Mouse (Mus musculus) forebrain, embryonic 16.5 days (tissue): ENCODE data around the gene Scd4. TPM values are rescaled to one million over a fixed set of nuclear protein-coding genes. Genes with fewer than 3 reads are reported as not detected.
A peak's percentile ranks its signal among the peaks of the same experiment; 100 is the strongest.

Experiments used
- ATAC-seq: fragments of 200-750 bp; cut with Nextera tagmentation; 2 replicates; pipeline ENCODE4 v1.8.0; 2017; ENCODE audit warnings: mild to moderate bottlenecking, moderate library complexity
- H3K27ac ChIP-seq: fragments of 300-500 bp; sonication (generic); 2 replicates; pipeline ENCODE4 v1.5.1; 2014; ENCODE audit warnings: low read length, control low read depth
- H3K27me3 ChIP-seq: fragments of 300-500 bp; sonication (generic); replicated peaks from 2 replicates; pipeline ENCODE4 v1.6.1; 2014; ENCODE audit warnings: low read length; ENCODE audit not compliant: control insufficient read depth, insufficient read depth
- H3K36me3 ChIP-seq: fragments of 300-500 bp; sonication (generic); 2 replicates; pipeline ENCODE4 v1.6.1; 2014; ENCODE audit not compliant: control insufficient read depth, insufficient read depth
- H3K4me1 ChIP-seq: fragments of 300-500 bp; sonication (generic); replicated peaks from 2 replicates; pipeline ENCODE4 v1.6.1; 2014; ENCODE audit warnings: low read length; ENCODE audit not compliant: control insufficient read depth, insufficient read depth
- H3K4me2 ChIP-seq: fragments of 300-500 bp; sonication (generic); 2 replicates; pipeline ENCODE4 v1.6.1; 2014; ENCODE audit warnings: mild to moderate bottlenecking, low read length, control low read depth
- H3K4me3 ChIP-seq: fragments of 300-500 bp; sonication (generic); replicated peaks from 2 replicates; pipeline ENCODE4 v1.5.1; 2014; ENCODE audit warnings: mild to moderate bottlenecking, low read length, control low read depth
- H3K9ac ChIP-seq: fragments of 300-500 bp; sonication (generic); replicated peaks from 2 replicates; pipeline ENCODE4 v1.6.1; 2014; ENCODE audit warnings: low read depth, low read length, control low read depth
- H3K9me3 ChIP-seq: fragments of 300-500 bp; sonication (generic); 2 replicates; pipeline ENCODE4 v1.6.1; 2016; ENCODE audit warnings: low read length; ENCODE audit not compliant: control insufficient read depth
- WGBS: fragments of 180-500 bp; shearing (Covaris S2); extraction: QIAGEN DNeasy Blood & Tissue Kit; methylation state at CpG from one replicate; pipeline ENCODE4 v1.1.7; 2014; 5-methylcytosine and 5-hydroxymethylcytosine counted together
- polyA plus RNA-seq: library from polyadenylated mRNA; unstranded; fragments of >200 nt; fragmentation: Nextera tagmentation; extraction: Ambion mirVana; gene quantifications from 2 replicates; pipeline ENCODE4 v1.2.1, GENCODE M21; 2015

Gene Scd4
- polyA plus RNA-seq, 1 experiment from 2014 or later: 0.16 TPM

DNA sequence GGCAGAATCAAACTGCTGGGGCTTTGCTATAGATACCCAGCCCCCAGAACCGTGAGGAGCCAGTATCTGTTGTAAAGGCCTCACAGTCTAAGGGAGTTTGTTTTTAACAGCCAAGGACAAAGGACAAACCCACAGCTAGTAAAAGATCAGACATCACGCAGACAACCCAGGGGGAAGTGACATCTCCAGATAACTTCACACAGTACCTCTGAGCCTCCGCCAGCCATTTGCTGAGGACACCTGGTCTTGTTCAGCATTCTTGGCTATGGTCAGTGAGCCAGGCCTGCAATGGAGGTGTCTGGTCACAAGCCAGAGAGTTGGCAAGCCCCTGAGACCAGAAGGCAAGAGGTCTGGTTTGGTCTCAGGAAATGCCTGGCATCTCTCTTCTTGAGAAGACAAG, 40.4 kb upstream of the Scd4 start:
- H3K4me2 ChIP-seq: peak overlapping the region; percentile 79
- peak overlapping the region; percentile 99 for H3K27ac ChIP-seq
- no peak overlapping the region for H3K4me3 ChIP-seq
- H3K4me1 ChIP-seq: peaks cover 26% of the 10 kb centered on the region
- H3K9ac ChIP-seq: no peak overlapping the region
- no peaks in the 10 kb centered on the region for H3K27me3 ChIP-seq
- H3K36me3 ChIP-seq: no peaks in the 10 kb centered on the region
- 49% methylated on average over 3 of the region's 3 CpGs for WGBS
- H3K9me3 ChIP-seq: no peaks in the 10 kb centered on the region
- ATAC-seq: no peak

DNA sequence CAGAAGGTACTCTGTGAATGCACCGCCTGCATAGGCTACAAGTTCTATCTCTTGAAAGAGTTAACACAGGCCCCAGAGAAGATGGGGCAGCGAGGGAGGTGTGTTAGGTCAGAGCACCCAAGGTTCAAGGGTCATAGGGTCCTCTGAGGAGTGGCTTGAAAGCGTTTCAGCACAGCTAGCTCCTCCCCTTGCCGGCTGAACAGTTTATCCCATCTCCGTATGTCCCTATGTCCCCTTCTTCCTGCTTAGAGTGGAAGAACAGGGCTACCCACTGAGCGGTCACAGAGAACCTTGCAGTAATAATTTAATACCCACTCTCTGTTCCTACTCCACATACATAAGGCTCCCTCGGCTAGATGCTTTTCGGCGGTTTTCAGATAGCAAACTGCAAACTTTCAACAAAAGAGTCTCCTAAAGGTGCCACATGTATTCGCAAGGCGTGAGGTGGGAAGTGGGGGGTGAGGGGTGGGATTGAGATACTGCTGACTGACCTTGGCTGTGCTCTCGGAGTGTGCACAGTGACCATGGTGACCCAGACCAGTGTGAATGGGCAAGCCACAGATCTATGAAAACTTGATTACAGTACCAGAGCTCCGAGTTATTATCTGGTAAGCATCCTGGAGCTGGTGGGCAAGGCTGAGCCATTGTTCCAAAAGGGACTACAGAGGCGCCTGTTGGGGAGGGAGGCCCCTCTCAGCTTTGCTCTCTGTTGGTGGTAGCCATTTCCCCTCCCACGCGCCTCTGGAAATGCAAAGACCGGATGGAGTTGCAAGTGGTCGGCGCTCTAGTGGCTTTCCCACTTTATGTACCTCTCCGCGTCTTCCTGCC, 39.7 kb upstream of the Scd4 start, which contains the start of gene Scd2:
Gene Scd2 (plus strand): TSS at position 734 of the 828 bp plus-strand sequence.
- H3K36me3 ChIP-seq: peaks cover 6% of the 10 kb centered on the region
- H3K4me3 ChIP-seq: peak within 1 kb of the TSS; percentile 91
- H3K9ac ChIP-seq: peak within 1 kb of the TSS; percentile 94
- no peaks in the 10 kb centered on the region for H3K27me3 ChIP-seq
- WGBS: 5% methylated on average over 21 of the region's 21 CpGs
- H3K4me1 ChIP-seq: peaks cover 33% of the 10 kb centered on the region
- peak within 1 kb of the TSS; percentile 99 for H3K27ac ChIP-seq
- no peak; the same call in 1 of the 2 replicates for ATAC-seq
- no peaks in the 10 kb centered on the region for H3K9me3 ChIP-seq
- H3K4me2 ChIP-seq: peak within 1 kb of the TSS; percentile 97

GRCm38 (mm10) chr19:44293769-44294551, 38.9 kb upstream of the Scd4 start:
- Histone ChIP-seq H3K36me3 (peaks cover 12% of the 10 kb centered on the region), H3K4me3 (peak overlapping the region; percentile 91), H3K4me1 (peaks cover 41% of the 10 kb centered on the region), H3K27me3 (no peaks in the 10 kb centered on the region), H3K9ac (peak overlapping the region; percentile 94), H3K27ac (peak overlapping the region; percentile 99), H3K4me2 (peak overlapping the region; percentile 97), H3K9me3 (no peaks in the 10 kb centered on the region)
- peak; percentile 98 for ATAC-seq
- WGBS: under 1% methylated on average over 30 of the region's 31 CpGs

DNA sequence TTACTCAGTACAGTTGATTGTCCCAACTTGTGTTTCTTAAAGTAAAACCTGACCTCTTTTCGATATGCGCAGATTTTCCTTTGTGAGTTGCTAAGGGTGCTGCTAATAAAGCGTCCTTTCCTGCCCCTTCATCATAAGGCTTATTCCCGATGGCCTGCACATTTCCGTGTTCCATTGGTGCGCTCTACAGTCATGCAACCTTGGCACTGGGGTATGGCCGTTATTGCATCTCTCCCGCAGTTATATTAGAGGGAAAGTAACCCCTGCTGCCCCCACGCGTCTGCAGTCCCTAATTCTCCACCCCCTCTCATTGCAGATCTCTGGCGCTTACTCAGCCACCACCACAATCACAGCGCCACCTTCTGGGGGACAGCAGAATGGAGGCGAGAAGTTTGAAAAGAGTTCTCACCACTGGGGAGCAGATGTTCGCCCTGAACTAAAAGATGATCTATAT, 38.3 kb upstream of the Scd4 start:
- Histone ChIP-seq H3K4me1 (peaks cover 45% of the 10 kb centered on the region), H3K36me3 (peaks cover 13% of the 10 kb centered on the region), H3K27ac (peak overlapping the region; percentile 99), H3K4me3 (peak overlapping the region; percentile 91), H3K4me2 (peak overlapping the region; percentile 97), H3K9me3 (no peaks in the 10 kb centered on the region), H3K27me3 (no peaks in the 10 kb centered on the region), H3K9ac (peak overlapping the region; percentile 94)
- 1% methylated on average over 14 of the region's 14 CpGs for WGBS
- peak; percentile 50 for ATAC-seq

GRCm38 (mm10) chr19:44295251-44295650, 37.6 kb upstream of the Scd4 start:
- H3K9me3 ChIP-seq: no peaks in the 10 kb centered on the region
- H3K4me1 ChIP-seq: peaks cover 52% of the 10 kb centered on the region
- peak overlapping the region; percentile 94 for H3K9ac ChIP-seq
- peak overlapping the region; percentile 91 for H3K4me3 ChIP-seq
- H3K27ac ChIP-seq: 0 out of 2 replicates have a peak overlapping the region, but pooled peaks have one; percentile 8
- H3K36me3 ChIP-seq: peaks cover 18% of the 10 kb centered on the region
- H3K27me3 ChIP-seq: no peaks in the 10 kb centered on the region
- peak overlapping the region; percentile 97 for H3K4me2 ChIP-seq
- no peak for ATAC-seq
- 3% methylated on average over 3 of the region's 3 CpGs for WGBS

- Histone ChIP-seq H3K9me3 (no peaks in the 10 kb centered on the region), H3K4me3 (peak overlapping the region; percentile 91), H3K4me2 (peak overlapping the region; percentile 97), H3K4me1 (peaks cover 57% of the 10 kb centered on the region), H3K27ac (no peak overlapping the region), H3K9ac (peak overlapping the region; percentile 94), H3K27me3 (no peaks in the 10 kb centered on the region), H3K36me3 (peaks cover 23% of the 10 kb centered on the region)
- WGBS: 0% methylated on average over 4 of the region's 4 CpGs
- no peak for ATAC-seq
Measured at GRCm38 (mm10) chr19:44295741-44296140, 37.2 kb upstream of the Scd4 start.

DNA sequence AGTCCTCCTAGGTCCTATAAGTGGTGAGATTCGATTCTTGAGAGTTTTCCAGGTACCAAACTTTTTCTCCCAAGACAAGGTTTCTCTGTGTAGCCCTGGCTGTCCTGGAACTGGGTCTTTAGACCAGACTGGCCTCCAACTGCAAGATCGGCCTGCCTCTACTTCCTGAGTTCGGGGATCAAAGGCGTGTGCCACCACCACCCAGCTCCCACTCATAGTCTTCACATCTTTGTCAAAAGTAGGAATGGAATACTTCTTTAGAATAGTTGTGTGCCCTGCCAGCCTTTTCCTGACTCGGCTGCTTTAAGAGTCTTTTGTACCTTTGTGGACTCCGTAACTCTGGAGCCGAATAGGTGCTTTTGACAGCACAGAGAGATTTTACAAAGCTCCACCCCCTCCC, 36.7 kb upstream of the Scd4 start:
- H3K27ac ChIP-seq: no peak overlapping the region
- peak overlapping the region; percentile 94 for H3K9ac ChIP-seq
- peaks cover 61% of the 10 kb centered on the region for H3K4me1 ChIP-seq
- no peaks in the 10 kb centered on the region for H3K27me3 ChIP-seq
- WGBS: 14% methylated on average over 7 of the region's 7 CpGs
- H3K4me3 ChIP-seq: peak overlapping the region; percentile 91
- peak overlapping the region; percentile 97 for H3K4me2 ChIP-seq
- H3K36me3 ChIP-seq: peaks cover 23% of the 10 kb centered on the region
- ATAC-seq: no peak
- no peaks in the 10 kb centered on the region for H3K9me3 ChIP-seq

GRCm38 (mm10) chr19:44297068-44297760, 35.7 kb upstream of the Scd4 start:
- peak overlapping the region; percentile 91 for H3K4me3 ChIP-seq
- no peak for ATAC-seq
- peaks cover 67% of the 10 kb centered on the region for H3K4me1 ChIP-seq
- H3K36me3 ChIP-seq: peaks cover 30% of the 10 kb centered on the region
- no peaks in the 10 kb centered on the region for H3K9me3 ChIP-seq
- H3K27me3 ChIP-seq: no peaks in the 10 kb centered on the region
- WGBS: 35% methylated on average over 8 of the region's 8 CpGs
- H3K27ac ChIP-seq: no peak overlapping the region
- H3K4me2 ChIP-seq: peak overlapping the region; percentile 97
- peak overlapping the region; percentile 94 for H3K9ac ChIP-seq
